Mouse (Mus musculus) granulocyte monocyte progenitor cell, adult 5-6 weeks (primary cell): ENCODE data around the gene Gmeb1. TPM values are rescaled to one million over a fixed set of nuclear protein-coding genes. Genes with fewer than 3 reads are reported as not detected.
A peak's percentile ranks its signal among the peaks of the same experiment; 100 is the strongest.

Experiments used
- ATAC-seq: replicated peaks from 2 replicates; pipeline ENCODE4 v1.8.0; 2016; ENCODE audit warnings: mild to moderate bottlenecking, moderate TSS enrichment, inconsistent platforms; ENCODE audit not compliant: poor library complexity, severe bottlenecking
- total RNA-seq, 2 experiments: library from RNA; stranded (forward) in 1 of 2; stranded (reverse) in 1 of 2; fragments of 200-712, 200-1000 nt in 1 of 2; fragments of >200 nt in 1 of 2; fragmentation: Nextera tagmentation in 1 of 2; gene quantifications; 2 replicates each; pipeline ENCODE4 v1.2.3; 2014 to 2017

The Gmeb1 gene
- total RNA-seq, 2 experiments from 2014 or later, result 15.3 to 16.8 TPM

GRCm38 (mm10) chr4:132178630-132179059 is 82.8 kb downstream of the Gmeb1 start:
- peak; percentile 73 for ATAC-seq

GRCm38 (mm10) chr4:132176474-132176873 is 84.9 kb downstream of the Gmeb1 start:
- no peak for ATAC-seq

Other genes starting within 250 kb of the Gmeb1 start
- gene Gm10300, start 186.9 kb downstream of the Gmeb1 start, total RNA-seq (2014; fragmentation: Nextera tagmentation), result not detected in 2 replicates
- 0.30 and 0.31 TPM in 2 replicates for gene Gm10300, start 186.9 kb downstream of the Gmeb1 start, total RNA-seq (2017)
- gene Epb41, start 186.3 kb downstream of the Gmeb1 start, total RNA-seq (2014; fragmentation: Nextera tagmentation), result 66.9 and 75.3 TPM in 2 replicates
- 51.4 and 53.0 TPM in 2 replicates for gene Epb41, start 186.3 kb downstream of the Gmeb1 start, total RNA-seq (2017)
- gene Oprd1, start 117.1 kb downstream of the Gmeb1 start, total RNA-seq (2014; fragmentation: Nextera tagmentation), result not detected in 2 replicates
- gene Oprd1, start 117.1 kb downstream of the Gmeb1 start, total RNA-seq (2017), result not detected in 2 replicates
- 55.2 and 65.3 TPM in 2 replicates for gene Ythdf2, start 49.3 kb downstream of the Gmeb1 start, total RNA-seq (2014; fragmentation: Nextera tagmentation)
- gene Ythdf2, start 49.3 kb downstream of the Gmeb1 start, total RNA-seq (2017), result 63.6 and 81.8 TPM in 2 replicates
- 23.1 and 25.5 TPM in 2 replicates for gene Taf12, start 12.8 kb upstream of the Gmeb1 start, total RNA-seq (2014; fragmentation: Nextera tagmentation)
- 47.0 and 48.7 TPM in 2 replicates for gene Taf12, start 12.8 kb upstream of the Gmeb1 start, total RNA-seq (2017)
- 3.2 TPM in 1 of 2 replicates, not detected in the other for gene Rab42, start 41.8 kb upstream of the Gmeb1 start, total RNA-seq (2014; fragmentation: Nextera tagmentation)
- not detected in 2 replicates for gene Rab42, start 41.8 kb upstream of the Gmeb1 start, total RNA-seq (2017)
- gene Trnau1ap, start 67.9 kb upstream of the Gmeb1 start, total RNA-seq (2014; fragmentation: Nextera tagmentation), result 29.7 and 36.3 TPM in 2 replicates
- gene Trnau1ap, start 67.9 kb upstream of the Gmeb1 start, total RNA-seq (2017), result 37.8 and 54.9 TPM in 2 replicates
- gene Rcc1, start 92.0 kb upstream of the Gmeb1 start, total RNA-seq (2014; fragmentation: Nextera tagmentation), result 58.8 and 68.9 TPM in 2 replicates
- gene Rcc1, start 92.0 kb upstream of the Gmeb1 start, total RNA-seq (2017), result 46.8 and 53.3 TPM in 2 replicates
- 29.2 and 36.8 TPM in 2 replicates for gene Phactr4, start 160.9 kb upstream of the Gmeb1 start, total RNA-seq (2014; fragmentation: Nextera tagmentation)
- 4.2 and 8.1 TPM in 2 replicates for gene Phactr4, start 160.9 kb upstream of the Gmeb1 start, total RNA-seq (2017)
- 9.2 and 16.1 TPM in 2 replicates for gene Med18, start 202.3 kb upstream of the Gmeb1 start, total RNA-seq (2014; fragmentation: Nextera tagmentation)
- 9.9 and 16.2 TPM in 2 replicates for gene Med18, start 202.3 kb upstream of the Gmeb1 start, total RNA-seq (2017)
- gene Sesn2, start 248.9 kb upstream of the Gmeb1 start, total RNA-seq (2014; fragmentation: Nextera tagmentation), result 3.4 and 3.9 TPM in 2 replicates
- gene Sesn2, start 248.9 kb upstream of the Gmeb1 start, total RNA-seq (2017), result 2.1 and 2.9 TPM in 2 replicates